Mouse (Mus musculus) adipocyte (in vitro differentiated cells): Measurements from ENCODE around the gene Irx4.

ENCODE experiments used
- DNase-seq: peaks from one replicate; pipeline ENCODE4 v3.0.0-alpha.2; 2016; ENCODE audit warnings: low spot score

Irx4 gene

DNA sequence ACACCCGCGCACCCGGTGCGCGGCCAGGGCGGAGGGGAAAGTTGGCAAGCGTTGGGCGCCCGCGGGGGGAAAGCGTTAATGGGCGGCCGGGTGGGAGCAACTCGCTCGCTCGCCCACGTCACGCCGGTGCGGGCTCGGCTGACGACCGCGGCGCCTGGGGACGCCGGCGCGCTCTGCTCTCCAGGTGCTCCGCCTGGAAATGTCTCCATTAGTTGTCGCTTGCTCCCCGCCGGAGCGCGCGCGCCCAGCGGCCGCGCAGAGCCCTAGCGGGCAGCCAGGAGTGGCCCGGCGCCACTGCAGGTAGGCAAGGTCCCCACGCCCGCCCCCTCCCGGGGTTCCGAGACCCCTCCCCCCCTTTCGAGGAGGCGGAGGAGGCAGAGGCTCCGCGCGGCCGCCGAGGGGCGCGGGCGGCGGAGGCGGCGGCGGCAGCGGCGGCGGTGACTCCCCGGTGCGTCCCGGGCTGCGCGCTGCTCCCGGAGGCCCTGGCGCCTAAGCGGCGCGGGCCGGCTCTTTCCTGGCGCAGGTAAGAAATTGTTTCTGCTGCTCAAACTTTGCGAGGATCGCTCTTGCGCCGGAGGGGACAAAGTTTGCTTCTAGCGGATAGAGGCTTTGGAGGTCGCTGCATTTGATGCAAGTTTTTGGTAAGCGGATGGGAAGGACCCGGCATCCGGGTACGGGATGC, at the start of gene Irx4:
Gene Irx4, plus strand, starts transcription at position 126 of the 682 bp plus-strand sequence.
- DNase-seq = no peak

GRCm38 (mm10) chr13:73214301-73214700, 46.0 kb upstream of the Irx4 start:
- no peak for DNase-seq

- DNase-seq = no peak
Measured at GRCm38 (mm10) chr13:73236461-73236860, 23.8 kb upstream of the Irx4 start.

GRCm38 (mm10) chr13:73239191-73239746, 21.0 kb upstream of the Irx4 start:
- no peak for DNase-seq

DNA sequence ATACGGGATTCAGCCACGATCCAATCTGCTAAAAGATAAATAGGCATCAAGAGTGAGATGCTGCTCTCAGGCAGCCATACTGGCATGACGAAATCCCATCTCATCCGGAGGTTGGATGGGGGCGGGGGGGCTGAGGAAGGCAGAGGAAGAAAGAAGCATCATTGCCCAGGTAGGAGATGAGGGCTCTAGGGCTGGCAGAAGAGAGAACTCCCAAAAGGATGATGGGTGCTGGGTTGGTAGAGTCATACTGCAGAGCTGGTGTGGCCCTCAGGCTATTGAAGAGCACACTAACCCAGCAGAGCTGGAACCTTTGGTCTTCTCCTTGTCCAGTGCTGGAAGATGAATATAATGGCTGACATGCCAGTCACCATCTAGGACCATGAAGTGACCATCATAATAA, 17.7 kb upstream of the Irx4 start:
- no peak for DNase-seq

DNA sequence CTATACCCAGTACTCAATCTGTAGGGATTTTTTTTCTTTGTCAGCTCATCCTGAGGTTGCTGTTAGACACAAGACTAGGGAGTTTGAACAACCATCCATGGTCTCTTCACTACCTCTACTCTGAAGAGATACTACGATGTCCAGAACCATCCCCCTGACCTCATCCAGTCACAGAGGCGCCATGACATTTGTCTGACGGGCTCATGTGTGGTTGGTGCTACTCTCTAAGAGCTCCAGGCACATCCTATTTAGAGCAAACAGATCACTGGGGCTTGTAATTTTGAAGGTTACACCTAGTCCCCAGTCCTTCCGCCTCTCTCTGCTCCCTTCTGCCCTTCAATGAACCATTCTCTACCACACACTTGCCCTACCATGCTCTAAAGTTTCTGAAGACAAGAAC, 13.3 kb upstream of the Irx4 start:
- DNase-seq = no peak

DNA sequence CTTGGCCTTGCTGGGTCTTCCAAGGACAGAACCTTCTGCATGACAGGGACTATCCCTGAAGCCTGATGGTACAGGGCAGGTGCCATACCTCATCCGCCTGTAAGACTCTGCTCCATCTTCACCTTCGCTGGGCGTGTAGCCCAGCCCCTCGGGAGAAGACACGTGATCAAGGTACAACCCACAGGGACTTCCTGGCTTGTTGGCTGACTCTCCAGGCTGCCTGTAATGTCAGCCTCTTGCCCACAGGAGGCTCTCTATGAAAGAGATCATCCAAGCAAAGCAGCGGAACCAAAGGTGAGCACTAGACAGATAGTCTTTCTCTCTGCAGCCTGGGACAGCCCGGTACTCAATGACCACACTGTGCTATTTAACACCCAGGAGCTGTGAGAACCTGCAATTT, 9.1 kb upstream of the Irx4 start:
- DNase-seq = no peak

- DNase-seq = no peak
Measured at GRCm38 (mm10) chr13:73252022-73252421, 8.3 kb upstream of the Irx4 start.

DNA sequence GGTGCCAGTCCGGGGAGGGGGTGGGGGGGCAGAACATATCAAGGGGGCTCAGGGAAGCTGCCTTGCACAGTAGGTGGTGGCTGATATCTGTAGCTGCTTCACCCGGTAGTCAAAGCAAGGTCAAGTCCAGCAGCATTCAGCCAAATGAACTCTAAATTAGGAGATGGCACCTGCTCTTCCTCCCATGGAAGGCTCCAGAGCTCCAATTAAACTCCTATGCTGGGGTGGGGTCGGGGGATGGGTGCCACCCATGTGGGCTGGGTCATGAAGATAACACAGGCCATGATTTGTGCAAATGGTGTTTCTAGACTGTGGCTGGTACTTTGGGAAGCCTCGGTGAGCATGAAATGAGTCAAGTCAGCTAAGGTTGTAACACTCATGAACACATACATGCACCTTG, 1.9 kb upstream of the Irx4 start:
- no peak for DNase-seq

- DNase-seq = no peak
Measured at GRCm38 (mm10) chr13:73259577-73260353, 514 bp upstream of the Irx4 start.

DNA sequence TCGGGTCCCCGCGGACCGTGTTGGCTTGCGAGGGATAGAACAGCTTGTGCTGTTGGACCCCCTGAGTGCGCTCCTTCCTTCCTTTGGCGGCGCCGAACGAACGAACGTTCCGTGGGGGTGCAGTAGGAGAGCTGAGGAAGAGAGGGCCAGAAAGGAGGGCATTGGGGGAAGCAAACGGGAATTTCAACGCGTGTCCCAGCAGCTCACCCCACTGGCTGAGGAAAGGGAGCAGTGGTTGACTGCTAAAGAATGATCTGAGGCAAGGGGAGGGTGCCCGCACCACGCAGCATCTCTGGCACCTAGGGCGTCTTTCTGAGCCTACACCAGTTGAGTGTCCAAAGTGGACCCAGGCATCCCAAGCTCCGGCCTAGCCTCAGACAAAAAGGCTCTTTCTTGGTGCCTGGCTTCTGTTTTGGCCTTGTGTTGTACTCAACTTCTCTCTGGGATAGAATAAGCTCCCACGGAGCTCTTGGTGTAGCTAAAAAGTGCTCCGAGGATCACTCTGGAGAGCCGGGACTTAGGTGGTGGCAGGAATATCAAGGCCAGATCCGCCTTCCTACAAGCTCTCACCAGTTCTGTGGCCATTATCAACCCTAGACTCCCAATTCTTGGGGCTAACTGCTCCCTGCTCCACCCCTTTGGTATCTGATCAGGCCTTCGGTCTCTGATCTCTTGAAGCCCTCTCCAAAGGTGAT, 904 bp downstream of the Irx4 start:
- DNase-seq = no peak

- DNase-seq = no peak
Measured at GRCm38 (mm10) chr13:73261881-73262280, 1.6 kb downstream of the Irx4 start.

DNA sequence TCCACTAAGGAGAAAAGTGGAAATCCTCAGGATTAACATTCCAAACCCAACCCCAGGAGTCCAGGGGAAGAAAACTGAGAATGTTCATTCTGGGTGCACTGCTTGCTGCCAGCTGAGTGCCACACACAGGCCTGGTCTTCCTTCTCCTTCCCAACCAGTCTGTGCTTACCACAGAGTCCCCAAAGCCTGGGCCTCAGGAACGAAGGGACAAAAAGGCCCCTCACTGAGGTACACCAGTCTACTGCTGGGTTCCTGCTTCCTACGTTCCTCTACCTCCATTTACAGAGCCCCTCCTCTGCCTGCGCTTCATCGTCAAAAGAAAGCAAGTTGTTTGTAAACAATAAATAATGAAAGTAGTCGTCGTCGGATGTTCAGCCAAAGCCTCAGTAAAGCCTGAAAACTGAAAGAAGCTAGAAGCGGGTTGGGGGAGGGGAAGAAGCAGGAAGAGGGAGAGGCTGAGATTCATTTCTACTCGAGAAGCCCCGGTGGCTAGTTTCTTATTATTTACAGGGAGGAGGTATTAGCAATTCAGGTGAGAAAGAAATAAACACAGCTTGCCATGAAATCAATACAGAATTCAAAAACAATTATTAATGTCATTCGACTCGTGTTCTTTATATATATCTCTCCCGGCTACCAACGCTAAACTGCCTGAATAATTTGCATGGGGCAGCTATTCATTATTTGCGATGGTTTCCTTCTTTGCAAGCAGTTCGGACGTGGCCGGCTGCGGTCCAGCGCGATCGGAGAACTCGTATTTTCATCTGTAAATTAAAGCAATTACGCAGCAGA, 2.3 kb downstream of the Irx4 start:
- no peak for DNase-seq

DNA sequence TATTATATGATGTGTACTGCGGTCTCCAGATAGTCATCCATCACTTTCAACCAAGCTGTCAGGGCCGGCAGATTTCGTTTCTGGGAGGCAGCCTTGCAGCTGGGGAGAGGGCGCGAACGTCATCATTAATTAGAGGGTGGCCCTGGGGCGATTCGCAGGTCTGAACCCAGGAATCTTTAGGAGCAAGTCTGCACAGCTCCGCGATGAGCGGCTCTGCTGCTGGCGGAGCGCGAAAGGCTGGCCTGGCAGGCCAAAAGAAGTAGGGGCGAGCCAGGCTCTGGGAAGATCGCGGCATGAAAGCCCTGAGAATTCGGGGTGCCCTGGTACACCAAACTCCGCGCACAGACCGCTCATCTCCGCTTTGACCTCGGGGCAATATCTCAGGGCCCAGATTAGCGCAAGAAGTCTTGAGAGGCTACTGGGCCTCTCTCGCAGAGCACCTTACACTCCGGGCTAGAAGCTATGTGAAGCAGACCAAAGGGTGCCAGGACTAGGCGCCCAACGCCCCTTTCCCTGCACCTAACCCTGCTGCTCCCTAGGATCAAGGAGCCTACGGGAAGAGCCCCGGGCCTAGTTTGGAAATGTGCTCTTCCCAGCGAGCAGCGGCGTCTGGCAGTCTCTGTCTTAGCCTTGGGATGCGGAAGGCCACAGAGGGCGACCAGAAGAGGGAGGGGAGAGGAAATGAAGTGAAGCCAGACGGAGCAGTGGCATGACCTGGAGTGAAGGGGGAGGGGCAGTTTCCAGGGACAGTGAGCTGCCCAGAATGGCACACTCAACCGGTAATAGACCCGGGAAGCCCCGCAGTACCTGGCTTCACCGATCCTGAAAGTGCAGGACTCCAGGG, 3.1 kb downstream of the Irx4 start:
- DNase-seq = no peak

DNA sequence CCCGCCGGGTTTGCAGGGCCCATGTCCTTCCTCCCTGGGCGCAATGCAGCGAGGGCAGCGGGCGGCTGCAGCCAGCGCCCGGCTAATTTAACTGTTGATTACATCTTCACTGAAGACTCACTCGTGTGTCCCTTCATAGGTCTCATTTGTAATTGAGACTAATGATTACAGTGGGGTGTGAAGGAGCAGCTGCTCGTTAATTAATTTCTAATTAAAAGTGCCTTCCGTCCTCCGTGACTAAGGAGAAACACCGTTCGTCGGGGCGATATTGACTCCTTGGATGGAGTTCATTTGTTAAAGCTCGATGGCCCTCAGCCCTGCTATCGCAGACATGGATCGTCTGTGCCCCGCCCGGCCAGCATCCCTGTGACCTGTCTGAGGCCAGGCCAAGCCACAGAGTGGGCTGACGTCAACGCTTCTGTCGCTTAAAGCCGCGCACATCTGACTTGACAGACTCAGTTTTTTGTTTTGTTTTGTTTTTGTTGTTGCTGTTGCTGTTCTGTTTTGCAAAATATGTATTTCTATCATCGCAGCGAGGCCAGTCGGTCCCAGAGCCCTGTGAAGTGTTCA, 4.0 kb downstream of the Irx4 start:
- no peak for DNase-seq

DNA sequence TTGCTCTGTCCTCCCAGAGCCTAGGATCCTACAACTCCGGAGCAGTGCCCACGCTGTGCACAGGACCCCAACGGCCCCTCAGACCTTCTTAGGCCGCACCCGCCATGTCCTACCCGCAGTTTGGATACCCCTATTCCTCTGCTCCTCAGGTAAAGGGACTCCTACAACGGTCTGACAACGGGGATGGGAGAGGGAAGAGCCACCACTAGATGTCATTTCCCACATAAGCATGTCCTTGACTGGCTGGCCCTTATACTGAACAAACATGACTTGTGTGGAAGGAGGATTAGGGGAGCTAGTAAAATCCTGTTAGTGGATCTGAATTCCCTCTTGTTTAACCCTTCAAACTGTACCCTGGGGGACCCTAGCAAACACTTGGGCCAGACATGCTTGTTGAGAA, 4.6 kb downstream of the Irx4 start:
- DNase-seq = no peak

GRCm38 (mm10) chr13:73265442-73265841, 5.2 kb downstream of the Irx4 start:
- no peak for DNase-seq

DNA sequence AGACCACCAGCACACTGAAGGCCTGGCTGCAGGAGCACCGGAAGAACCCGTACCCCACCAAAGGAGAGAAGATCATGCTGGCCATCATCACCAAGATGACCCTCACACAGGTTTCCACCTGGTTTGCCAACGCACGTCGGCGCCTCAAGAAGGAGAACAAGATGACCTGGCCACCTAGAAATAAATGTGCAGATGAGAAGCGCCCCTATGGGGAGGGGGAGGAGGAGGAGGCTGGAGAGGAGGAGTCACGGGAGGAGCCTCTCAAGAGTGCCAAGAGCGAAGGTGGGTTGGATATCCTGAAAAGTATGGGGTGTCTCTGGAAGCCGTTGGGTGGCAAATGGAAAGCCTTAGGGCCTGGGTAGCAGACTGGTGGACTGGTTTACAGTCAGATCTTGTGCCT, 7.3 kb downstream of the Irx4 start:
- DNase-seq = no peak

DNA sequence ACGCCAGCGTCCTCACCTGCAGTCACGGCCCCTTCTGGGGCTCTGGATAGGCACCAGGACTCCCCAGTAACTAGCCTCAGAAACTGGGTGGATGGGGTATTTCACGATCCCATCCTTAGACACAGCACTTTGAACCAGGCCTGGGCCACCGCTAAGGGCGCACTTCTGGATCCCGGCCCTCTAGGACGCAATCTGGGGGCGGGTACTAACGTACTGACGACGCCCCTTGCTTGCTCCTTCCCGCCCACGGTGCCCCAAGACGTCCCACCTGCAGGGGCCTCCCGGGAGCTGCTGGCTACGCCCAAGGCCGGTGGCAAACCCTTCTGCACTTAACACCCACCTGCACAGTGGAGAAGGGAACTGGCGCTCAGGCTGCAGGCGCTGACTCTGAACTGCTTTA, 8.4 kb downstream of the Irx4 start:
- DNase-seq = no peak

DNA sequence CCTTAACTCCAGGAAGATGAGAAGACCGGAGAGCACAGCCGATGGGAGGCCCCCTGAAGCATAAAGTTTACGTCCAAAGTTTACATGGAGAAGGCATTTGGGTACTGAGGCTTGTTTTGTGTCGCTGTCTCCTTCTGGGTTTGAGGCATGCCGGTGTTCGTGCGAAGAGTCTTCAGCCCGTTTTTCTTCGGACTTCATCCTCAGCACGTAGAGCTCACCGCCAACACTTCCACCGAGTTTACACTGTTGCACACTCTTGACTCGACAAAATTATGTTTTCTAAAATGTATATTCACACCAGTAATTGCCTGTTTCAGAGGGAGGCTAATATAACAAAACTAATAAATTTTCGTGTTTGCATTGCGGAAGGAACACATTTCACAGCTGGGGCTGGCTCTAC, 9.0 kb downstream of the Irx4 start:
- no peak for DNase-seq

GRCm38 (mm10) chr13:73269891-73270290, 9.6 kb downstream of the Irx4 start:
- no peak for DNase-seq
